Mouse (Mus musculus): ENCODE results near the gene Prtn3.

GRCm38 (mm10) chr10:79916081-79916480 lies 41.8 kb downstream of the Prtn3 start:
- TF ChIP-seq CTCF (IDR thresholded peaks at IDR 0.05; ENCODE audit: control insufficient read depth, insufficient read depth, low read length) (no peak), POLR2A (IDR thresholded peaks at IDR 0.05; ENCODE audit: borderline replicate concordance, control insufficient read depth, low read depth, low read length) (no peak)

Data from bone marrow, adult 2 months (tissue).